Mouse (Mus musculus) embryonic facial prominence, embryonic 15.5 days (tissue): ENCODE data around the gene Dst. TPM values are rescaled to one million over a fixed set of nuclear protein-coding genes. Genes with fewer than 3 reads are reported as not detected.

Experiments used
- ATAC-seq: fragments of 200-750 bp; cut with Nextera tagmentation; 2 replicates; pipeline ENCODE4 v1.8.0; 2017; ENCODE audit warnings: low read depth, moderate TSS enrichment; ENCODE audit not compliant: insufficient number of reproducible peaks, low FRiP score, low TSS enrichment
- H3K27ac ChIP-seq: fragments of 300-500 bp; sonication (generic); replicated peaks from 2 replicates; pipeline ENCODE4 v1.5.1; 2015; ENCODE audit warnings: mild to moderate bottlenecking, inconsistent platforms
- H3K27me3 ChIP-seq: fragments of 300-500 bp; sonication (generic); 2 replicates; pipeline ENCODE4 v1.6.1; 2015; ENCODE audit warnings: inconsistent platforms
- H3K36me3 ChIP-seq: fragments of 300-500 bp; sonication (generic); 2 replicates; pipeline ENCODE4 v1.6.1; 2015; ENCODE audit warnings: mild to moderate bottlenecking, inconsistent platforms
- H3K4me1 ChIP-seq: fragments of 300-500 bp; sonication (generic); 2 replicates; pipeline ENCODE4 v1.6.1; 2015; ENCODE audit warnings: inconsistent platforms
- H3K4me2 ChIP-seq: fragments of 300-500 bp; sonication (generic); replicated peaks from 2 replicates; pipeline ENCODE4 v1.6.1; 2015; ENCODE audit warnings: mild to moderate bottlenecking, inconsistent platforms
- H3K4me3 ChIP-seq: fragments of 300-500 bp; sonication (generic); replicated peaks from 2 replicates; pipeline ENCODE4 v1.5.1; 2015; ENCODE audit warnings: mild to moderate bottlenecking, inconsistent platforms
- H3K9ac ChIP-seq: fragments of 300-500 bp; sonication (generic); 2 replicates; pipeline ENCODE4 v1.6.1; 2015; ENCODE audit warnings: inconsistent platforms
- H3K9me3 ChIP-seq: fragments of 300-500 bp; sonication (generic); replicated peaks from 2 replicates; pipeline ENCODE4 v1.6.1; 2016; ENCODE audit warnings: inconsistent platforms
- WGBS: fragments of 180-500 bp; shearing (Covaris S2); methylation state at CpG from one replicate; pipeline ENCODE4 v1.1.7; 2015; 5-methylcytosine and 5-hydroxymethylcytosine counted together
- polyA plus RNA-seq: library from polyadenylated mRNA; unstranded; fragments of >200 nt; fragmentation: Nextera tagmentation; extraction: Ambion mirVana; gene quantifications from 2 replicates; pipeline ENCODE4 v1.2.1, GENCODE M21; 2015

Dst gene
- polyA plus RNA-seq, 1 experiment from 2014 or later, result 22.8 TPM

DNA sequence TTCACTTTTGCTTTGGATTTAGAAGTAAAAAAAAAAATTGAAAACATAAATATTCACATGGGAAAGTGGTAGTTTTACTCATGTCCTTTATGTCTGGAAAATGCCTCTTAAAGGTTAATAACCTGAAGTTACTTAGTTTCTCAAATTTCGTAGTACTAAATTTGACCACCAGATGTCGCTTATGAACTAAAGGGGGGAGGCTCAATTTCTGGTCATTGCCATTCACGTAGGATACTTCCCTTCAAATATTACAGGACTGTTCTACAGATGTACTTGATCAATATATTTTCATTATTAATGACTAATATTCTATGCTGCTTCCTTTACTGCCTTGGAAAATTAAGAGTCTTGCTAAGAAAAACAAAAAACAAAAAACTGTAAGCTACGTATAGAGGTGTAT lies 293.5 kb downstream of the Dst start:
- H3K4me3 ChIP-seq, result no peak overlapping the region
- ATAC-seq, result no peak
- no peak overlapping the region for H3K4me2 ChIP-seq
- H3K4me1 ChIP-seq, result no peaks in the 10 kb centered on the region
- H3K27ac ChIP-seq, result no peak overlapping the region
- no peaks in the 10 kb centered on the region for H3K9me3 ChIP-seq
- H3K36me3 ChIP-seq, result peaks cover 64% of the 10 kb centered on the region
- H3K27me3 ChIP-seq, result no peaks in the 10 kb centered on the region
- H3K9ac ChIP-seq, result no peak overlapping the region
- WGBS, result 34% methylated on average over 4 of the region's 4 CpGs

DNA sequence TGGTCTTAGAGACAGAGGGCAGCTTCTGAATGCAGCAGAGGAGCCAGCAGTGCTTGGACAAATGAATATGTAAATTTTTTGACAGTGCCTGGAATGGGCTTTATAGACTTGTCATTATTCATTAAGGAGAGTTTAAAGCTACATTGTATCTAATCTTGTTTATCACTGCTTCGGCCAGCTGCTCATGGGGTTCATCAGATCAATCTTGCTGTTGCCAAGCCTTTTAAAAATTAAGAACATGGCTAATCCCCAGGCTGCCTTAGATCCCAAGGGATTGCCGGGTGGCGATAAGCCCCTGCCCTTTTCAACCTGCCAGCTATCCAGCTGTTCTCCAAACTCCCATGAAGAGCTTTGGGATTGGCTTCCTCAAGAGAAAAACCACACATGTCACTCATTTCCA lies 303.7 kb downstream of the Dst start:
- no peak overlapping the region for H3K4me2 ChIP-seq
- H3K9me3 ChIP-seq, result no peaks in the 10 kb centered on the region
- no peak overlapping the region for H3K4me3 ChIP-seq
- no peak overlapping the region for H3K27ac ChIP-seq
- 61% methylated on average over 3 of the region's 3 CpGs for WGBS
- H3K4me1 ChIP-seq, result no peaks in the 10 kb centered on the region
- H3K36me3 ChIP-seq, result peaks cover 30% of the 10 kb centered on the region; the same call in 1 of the 2 replicates
- no peak for ATAC-seq
- H3K27me3 ChIP-seq, result no peaks in the 10 kb centered on the region
- H3K9ac ChIP-seq, result no peak overlapping the region

DNA sequence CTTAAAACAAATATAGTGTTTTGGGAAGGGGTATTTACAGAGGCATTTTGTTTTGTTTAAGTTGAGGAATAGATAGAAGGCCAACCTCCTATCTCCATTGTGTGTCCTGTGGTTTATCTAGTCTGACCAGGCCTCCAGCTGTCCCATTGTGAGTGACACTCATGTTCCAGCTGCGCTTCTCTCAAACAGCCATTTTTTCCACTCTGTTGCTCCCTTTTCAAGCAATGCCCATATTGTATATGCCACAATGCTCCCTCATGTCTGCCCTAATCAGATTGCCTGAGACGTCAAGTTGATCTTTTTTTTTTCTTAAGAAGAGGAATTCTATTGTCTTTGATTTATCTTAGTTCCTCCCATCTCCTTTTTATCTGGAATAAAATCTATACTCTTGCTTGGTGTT lies 308.4 kb downstream of the Dst start:
- H3K4me1 ChIP-seq, result no peaks in the 10 kb centered on the region
- no peak overlapping the region for H3K4me3 ChIP-seq
- ATAC-seq, result no peak
- 85% methylated on average over 2 of the region's 2 CpGs for WGBS
- H3K36me3 ChIP-seq, result peaks cover 28% of the 10 kb centered on the region; the same call in 1 of the 2 replicates
- H3K9me3 ChIP-seq, result no peaks in the 10 kb centered on the region
- H3K9ac ChIP-seq, result no peak overlapping the region
- H3K4me2 ChIP-seq, result no peak overlapping the region
- H3K27ac ChIP-seq, result no peak overlapping the region
- no peaks in the 10 kb centered on the region for H3K27me3 ChIP-seq

DNA sequence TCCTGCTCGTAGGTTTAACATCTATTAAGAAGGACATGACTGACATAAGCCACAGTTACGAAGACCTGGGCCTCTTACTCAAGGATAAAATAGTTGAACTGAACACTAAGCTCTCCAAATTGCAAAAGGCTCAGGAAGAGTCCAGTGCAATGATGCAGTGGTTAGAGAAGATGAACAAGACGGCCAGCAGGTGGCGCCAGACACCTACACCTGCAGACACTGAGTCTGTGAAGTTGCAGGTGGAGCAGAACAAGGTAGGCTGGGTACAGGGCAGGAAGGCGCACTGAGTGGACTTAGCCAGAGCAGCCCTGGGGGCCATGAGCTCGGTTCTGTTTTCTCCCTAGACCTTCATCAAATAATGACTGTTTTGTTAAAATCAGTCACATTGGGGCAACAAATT lies 310.3 kb downstream of the Dst start:
- H3K27me3 ChIP-seq, result no peaks in the 10 kb centered on the region
- no peaks in the 10 kb centered on the region for H3K4me1 ChIP-seq
- H3K9me3 ChIP-seq, result no peaks in the 10 kb centered on the region
- no peak overlapping the region for H3K4me3 ChIP-seq
- H3K4me2 ChIP-seq, result no peak overlapping the region
- H3K27ac ChIP-seq, result no peak overlapping the region
- H3K36me3 ChIP-seq, result peaks cover 17% of the 10 kb centered on the region; the same call in 1 of the 2 replicates
- no peak overlapping the region for H3K9ac ChIP-seq
- ATAC-seq, result no peak
- WGBS, result 25% methylated on average over 6 of the region's 6 CpGs

DNA sequence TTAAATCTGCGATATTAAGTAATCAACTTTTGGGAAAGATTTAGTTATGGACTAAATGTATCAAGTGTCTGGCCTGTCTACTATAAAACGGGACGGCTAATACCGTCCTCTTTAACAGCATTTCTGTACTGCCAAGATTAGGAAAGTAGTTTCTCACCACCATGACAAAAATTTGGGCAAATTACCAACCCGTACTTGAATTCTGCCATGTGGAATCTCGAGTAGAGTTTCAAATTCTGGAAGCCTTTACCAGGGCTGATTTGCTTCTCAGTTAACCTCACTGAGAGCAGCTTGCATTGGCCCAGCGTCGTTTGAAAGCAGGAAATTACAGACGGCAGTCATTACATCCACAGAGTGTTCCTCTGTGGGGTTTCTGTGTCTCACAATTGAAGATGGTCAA lies 310.8 kb downstream of the Dst start:
- H3K4me1 ChIP-seq, result no peaks in the 10 kb centered on the region
- no peak overlapping the region for H3K4me2 ChIP-seq
- WGBS, result 63% methylated on average over 9 of the region's 9 CpGs
- H3K36me3 ChIP-seq, result peaks cover 18% of the 10 kb centered on the region; the same call in 1 of the 2 replicates
- H3K4me3 ChIP-seq, result no peak overlapping the region
- no peaks in the 10 kb centered on the region for H3K27me3 ChIP-seq
- no peak overlapping the region for H3K9ac ChIP-seq
- H3K9me3 ChIP-seq, result no peaks in the 10 kb centered on the region
- no peak for ATAC-seq
- no peak overlapping the region for H3K27ac ChIP-seq

DNA sequence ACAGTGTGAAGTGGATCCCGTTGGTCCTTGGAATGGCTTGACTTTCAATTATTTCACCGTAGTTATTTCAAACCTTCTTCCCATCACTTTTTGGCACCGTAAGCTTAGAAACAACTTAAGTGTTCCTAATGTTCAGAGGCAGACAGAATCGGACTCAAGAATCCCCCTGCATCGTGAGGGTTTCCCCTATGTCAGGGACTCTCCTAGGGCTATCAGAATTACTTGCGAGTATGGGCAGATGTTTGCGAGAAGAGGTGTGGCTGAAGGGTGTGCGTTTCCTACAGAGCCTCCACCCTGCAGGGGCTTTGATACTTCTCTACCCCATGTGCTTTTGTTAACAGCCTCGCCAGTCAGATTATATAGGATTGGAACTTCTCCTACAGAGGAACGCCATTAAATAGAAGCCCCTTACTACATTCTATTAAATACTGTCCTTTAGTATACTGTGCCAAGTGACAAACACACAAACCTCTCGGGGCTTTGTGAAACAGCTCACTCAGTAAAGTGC lies 312.1 kb downstream of the Dst start:
- H3K27me3 ChIP-seq, result no peaks in the 10 kb centered on the region
- WGBS, result 82% methylated on average over 11 of the region's 11 CpGs

DNA sequence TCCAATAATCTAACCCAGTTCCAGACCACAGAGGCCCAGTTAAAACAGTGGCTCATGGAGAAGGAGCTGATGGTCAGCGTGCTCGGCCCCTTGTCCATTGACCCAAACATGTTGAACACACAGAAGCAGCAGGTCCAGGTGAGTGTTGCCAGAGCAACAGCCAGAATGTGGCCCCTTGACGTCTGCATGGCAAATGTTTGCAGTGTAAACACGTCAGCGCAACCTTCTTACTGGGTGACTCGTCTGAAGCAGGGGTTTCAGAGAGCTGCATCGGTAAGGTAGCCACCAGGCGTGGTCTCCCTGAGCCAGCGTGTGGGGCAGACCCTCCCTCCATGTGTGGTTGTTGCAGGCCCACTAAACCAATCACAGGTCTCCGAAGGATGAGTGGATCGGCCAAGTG lies 315.8 kb downstream of the Dst start:
- H3K27me3 ChIP-seq, result no peaks in the 10 kb centered on the region
- no peak overlapping the region for H3K4me3 ChIP-seq
- no peak overlapping the region for H3K9ac ChIP-seq
- no peak overlapping the region for H3K4me2 ChIP-seq
- H3K36me3 ChIP-seq, result peaks cover 29% of the 10 kb centered on the region
- 87% methylated on average over 11 of the region's 11 CpGs for WGBS
- no peaks in the 10 kb centered on the region for H3K4me1 ChIP-seq
- ATAC-seq, result no peak
- no peak overlapping the region for H3K27ac ChIP-seq
- no peaks in the 10 kb centered on the region for H3K9me3 ChIP-seq

More for the DNA sequence above, 312.1 kb downstream of the Dst start:
- H3K27ac ChIP-seq, result no peak overlapping the region
- H3K9me3 ChIP-seq, result no peaks in the 10 kb centered on the region
- no peak overlapping the region for H3K4me3 ChIP-seq
- no peaks in the 10 kb centered on the region for H3K4me1 ChIP-seq
- no peak overlapping the region for H3K9ac ChIP-seq
- H3K4me2 ChIP-seq, result no peak overlapping the region
- H3K36me3 ChIP-seq, result peaks cover 20% of the 10 kb centered on the region
- no peak for ATAC-seq

DNA sequence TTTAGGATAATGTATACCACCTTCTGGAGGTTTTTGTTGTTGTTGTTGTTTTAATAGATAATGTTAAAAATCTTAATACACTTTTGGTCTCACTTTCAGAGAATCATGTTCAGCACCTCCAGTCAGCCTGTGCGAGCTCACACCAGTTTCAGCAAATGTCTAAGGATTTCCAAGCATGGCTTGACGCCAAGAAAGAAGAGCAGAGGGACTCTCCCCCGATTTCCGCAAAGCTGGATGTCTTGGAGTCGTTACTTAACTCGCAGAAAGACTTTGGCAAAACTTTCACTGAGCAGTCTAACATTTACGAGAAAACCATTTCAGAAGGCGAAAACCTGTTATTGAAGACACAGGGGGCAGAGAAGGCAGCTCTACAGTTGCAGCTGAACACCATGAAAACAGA lies 319.7 kb downstream of the Dst start:
- 62% methylated on average over 8 of the region's 8 CpGs for WGBS
- ATAC-seq, result no peak
- peaks cover 26% of the 10 kb centered on the region for H3K36me3 ChIP-seq
- no peaks in the 10 kb centered on the region for H3K4me1 ChIP-seq
- no peaks in the 10 kb centered on the region for H3K27me3 ChIP-seq
- no peak overlapping the region for H3K4me2 ChIP-seq
- H3K27ac ChIP-seq, result no peak overlapping the region
- H3K4me3 ChIP-seq, result no peak overlapping the region
- no peak overlapping the region for H3K9ac ChIP-seq
- H3K9me3 ChIP-seq, result no peaks in the 10 kb centered on the region

DNA sequence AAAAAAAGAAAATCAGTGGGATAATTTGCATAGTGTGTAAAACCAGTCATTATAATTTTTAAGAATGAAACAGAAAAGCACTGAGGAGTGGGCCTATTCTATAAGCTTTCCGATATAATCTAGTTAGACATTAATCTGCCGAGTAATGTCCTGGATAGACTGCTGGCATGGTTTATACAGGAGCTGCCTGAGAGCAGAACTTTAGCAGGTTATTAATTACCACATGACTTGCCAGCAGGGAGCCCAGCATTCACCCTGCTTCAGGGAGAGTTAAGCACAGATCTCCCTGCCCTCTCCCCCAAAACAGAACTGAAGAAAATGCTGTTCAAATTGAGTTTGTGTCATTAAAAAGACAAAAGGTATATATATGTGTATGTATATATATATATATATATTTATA lies 323.0 kb downstream of the Dst start:
- no peaks in the 10 kb centered on the region for H3K27me3 ChIP-seq
- H3K9me3 ChIP-seq, result no peaks in the 10 kb centered on the region
- no peak overlapping the region for H3K4me3 ChIP-seq
- peaks cover 2% of the 10 kb centered on the region for H3K4me1 ChIP-seq
- WGBS, result 83% methylated on average over 2 of the region's 2 CpGs
- peaks cover 14% of the 10 kb centered on the region for H3K36me3 ChIP-seq
- H3K27ac ChIP-seq, result no peak overlapping the region
- no peak overlapping the region for H3K9ac ChIP-seq
- no peak overlapping the region for H3K4me2 ChIP-seq
- no peak for ATAC-seq

DNA sequence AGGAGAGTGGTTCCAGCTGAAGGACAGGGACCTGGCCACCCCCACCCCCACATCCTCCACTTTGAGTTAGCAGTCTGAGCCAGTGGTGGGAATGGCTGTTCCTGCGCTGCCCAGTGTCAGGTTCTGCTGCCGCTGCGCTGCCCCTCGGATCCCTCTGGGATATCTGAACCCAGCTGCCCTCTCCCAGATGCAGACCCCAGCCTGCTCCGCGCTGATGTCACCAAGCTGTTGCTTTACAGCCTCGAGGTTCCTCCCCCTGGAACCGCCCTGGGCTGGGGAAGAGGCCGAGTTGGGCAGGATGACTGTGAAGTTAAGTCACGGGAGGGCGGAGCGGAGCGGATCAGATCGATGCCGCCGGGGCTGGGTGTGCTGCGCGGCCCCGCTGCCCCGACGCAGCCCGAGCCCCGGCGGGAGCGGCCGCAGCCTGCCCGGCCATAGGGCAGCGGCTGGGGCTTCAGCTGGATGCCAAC lies 328.3 kb downstream of the Dst start:
- no peaks in the 10 kb centered on the region for H3K9me3 ChIP-seq
- ATAC-seq, result peak; percentile 76
- H3K9ac ChIP-seq, result peak overlapping the region; percentile 47
- peak overlapping the region; percentile 91 for H3K4me2 ChIP-seq
- 0 out of 2 replicates have a peak overlapping the region, but pooled peaks have one; percentile 22 for H3K27ac ChIP-seq
- no peaks in the 10 kb centered on the region for H3K27me3 ChIP-seq
- H3K4me3 ChIP-seq, result peak overlapping the region; percentile 55
- peaks cover 17% of the 10 kb centered on the region for H3K4me1 ChIP-seq
- 1% methylated on average over 28 of the region's 28 CpGs for WGBS
- H3K36me3 ChIP-seq, result no peaks in the 10 kb centered on the region

DNA sequence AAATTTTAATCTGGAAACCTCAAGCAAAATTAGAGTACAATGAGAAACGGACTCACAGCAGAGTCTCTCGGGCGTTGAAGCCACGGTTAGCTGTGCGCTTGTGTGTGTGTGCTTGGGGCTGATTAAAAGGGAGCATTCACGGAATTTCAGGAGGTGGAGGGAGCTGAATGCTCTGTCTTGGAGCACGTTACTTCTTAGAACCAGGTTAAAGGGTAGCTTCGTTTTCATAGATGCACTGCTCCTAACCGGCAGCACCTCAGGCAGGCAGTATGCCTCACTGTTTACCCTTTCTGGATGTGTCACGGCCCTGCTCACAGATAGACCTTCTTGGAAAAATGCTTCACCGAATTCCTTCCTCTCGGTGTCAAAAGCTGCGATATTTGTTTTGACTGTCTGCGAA lies 329.2 kb downstream of the Dst start:
- Histone ChIP-seq H3K4me1 (peaks cover 17% of the 10 kb centered on the region), H3K36me3 (no peaks in the 10 kb centered on the region), H3K27ac (no peak overlapping the region), H3K27me3 (no peaks in the 10 kb centered on the region), H3K4me3 (peak overlapping the region; percentile 55), H3K4me2 (peak overlapping the region; percentile 91), H3K9ac (no peak overlapping the region), H3K9me3 (no peaks in the 10 kb centered on the region)
- WGBS, result 34% methylated on average over 14 of the region's 14 CpGs
- ATAC-seq, result no peak

DNA sequence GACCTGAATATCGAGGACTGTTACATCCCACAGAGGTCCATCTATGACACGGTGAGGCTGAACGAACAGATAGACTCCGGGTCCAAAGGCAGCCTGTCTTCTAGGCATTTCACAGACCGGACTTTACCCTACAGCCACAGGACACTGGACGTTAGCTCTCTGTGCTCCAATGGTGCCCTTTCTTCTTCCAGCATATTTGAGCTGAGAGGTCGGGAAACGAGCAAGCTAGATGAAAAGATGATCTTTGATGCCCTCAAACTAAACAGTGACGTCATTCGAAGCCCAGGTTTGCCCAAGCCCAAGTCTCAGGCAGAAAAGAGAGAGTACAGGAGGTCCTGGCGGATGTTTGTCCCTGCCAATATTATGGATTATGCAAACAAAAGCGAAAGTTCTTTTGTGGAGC lies 329.7 kb downstream of the Dst start:
- no peak for ATAC-seq
- Histone ChIP-seq H3K9me3 (no peaks in the 10 kb centered on the region), H3K27me3 (no peaks in the 10 kb centered on the region), H3K9ac (no peak overlapping the region), H3K4me2 (peak overlapping the region; percentile 91), H3K36me3 (0 out of 2 replicates have a peak, but pooled peaks cover 4% of the 10 kb centered on the region), H3K4me1 (peaks cover 17% of the 10 kb centered on the region), H3K27ac (no peak overlapping the region), H3K4me3 (peak overlapping the region; percentile 55)
- 62% methylated on average over 12 of the region's 12 CpGs for WGBS
